Mouse (Mus musculus): ENCODE results near the gene Mast4.

- TF ChIP-seq POLR2A (IDR thresholded peaks at IDR 0.05; ENCODE audit: extremely low read depth, insufficient read depth, low read length) (no peak), CTCF (IDR thresholded peaks at IDR 0.05; ENCODE audit: low read depth, low read length) (no peak)
These were observed 260.8 kb downstream of the Mast4 start for GRCm38 (mm10) chr13:103073461-103073860.
